Mouse (Mus musculus) G1E (cell line): ENCODE results near the gene Gas2l1.

Experiments
- CTCF ChIP-seq: IDR thresholded peaks from 2 replicates; pipeline ENCODE4 v1.5.1; 2012; ENCODE audit warnings: low read depth, low read length, inconsistent platforms, mixed read lengths
- GATA1 ChIP-seq: IDR thresholded peaks from 2 replicates; pipeline ENCODE4 v1.6.1; 2012; ENCODE audit warnings: borderline replicate concordance, low read length, inconsistent platforms, mixed read lengths
- POLR2AphosphoS5 ChIP-seq: IDR thresholded peaks from 2 replicates; pipeline ENCODE4 v1.6.1; 2012; ENCODE audit warnings: low read depth, low read length, inconsistent platforms; ENCODE audit not compliant: insufficient replicate concordance
- TAL1 ChIP-seq: conservative IDR thresholded peaks from 2 replicates; pipeline ENCODE4 v1.6.1; 2012; ENCODE audit warnings: low read depth, low read length, inconsistent platforms, mixed read lengths

DNA sequence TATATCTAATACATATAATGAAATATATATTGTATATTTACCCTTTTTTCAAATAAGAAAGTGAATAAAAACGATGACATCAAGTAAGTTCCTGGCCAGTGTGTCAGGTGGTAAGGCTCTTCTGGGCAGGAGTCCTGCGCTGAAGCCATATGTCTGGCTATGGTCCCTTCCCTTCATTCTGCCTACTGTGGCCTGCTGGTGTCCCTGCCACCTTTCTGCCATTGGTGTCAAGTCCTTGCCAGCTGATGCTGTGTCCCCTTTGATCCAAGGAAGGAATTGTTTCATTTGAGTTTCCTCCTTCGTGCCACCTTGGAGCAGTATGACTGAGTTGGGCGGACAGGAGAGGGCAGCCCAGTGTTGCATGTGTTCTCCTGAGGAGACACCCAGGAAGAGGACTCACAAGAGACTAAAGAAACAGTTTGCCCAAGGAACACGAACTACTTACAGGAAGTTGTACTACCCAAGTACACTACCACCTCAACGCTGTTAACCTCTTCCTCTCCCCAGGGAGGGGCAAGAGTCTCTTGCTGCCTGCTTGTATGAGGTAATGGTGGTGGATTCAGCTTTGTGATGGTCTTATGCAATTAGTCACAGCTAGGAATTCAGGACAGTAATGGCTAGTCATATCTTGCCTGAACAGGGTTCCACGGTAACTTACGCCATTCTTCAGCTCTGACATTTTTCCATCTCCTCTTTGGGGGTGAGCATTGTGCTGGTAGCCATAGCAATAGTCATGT, 22.3 kb downstream of the Gas2l1 start:
- TF ChIP-seq CTCF (no peak), TAL1 (no peak), POLR2AphosphoS5 (no peak), GATA1 (no peak)
